Mouse (Mus musculus): ENCODE data around the gene Gm20547.

DNA sequence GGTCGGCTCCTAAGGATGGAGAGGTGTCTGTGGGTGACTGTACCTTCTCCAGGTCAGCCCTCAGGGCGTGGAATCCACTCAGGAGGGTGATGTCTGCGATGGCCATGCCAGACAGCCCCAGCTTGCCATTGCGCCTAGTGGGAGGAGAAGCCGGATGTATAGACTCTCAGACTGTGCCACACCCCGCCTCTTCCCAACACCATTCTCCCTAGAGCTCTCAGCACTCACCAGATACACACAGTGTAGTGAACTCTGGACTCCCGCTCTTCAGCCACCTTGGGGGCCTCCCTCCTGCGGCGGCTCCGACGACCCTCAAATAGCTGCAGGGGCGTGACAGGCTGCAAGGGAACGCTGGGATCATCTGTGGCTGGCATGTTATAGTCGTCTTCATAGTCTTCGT, 70.6 kb downstream of the Gm20547 start:
- no peak for TF ChIP-seq POLR2A (IDR thresholded peaks at IDR 0.05; ENCODE audit: borderline replicate concordance, extremely low read depth, insufficient read depth, insufficient read length, poor library complexity, severe bottlenecking)
- no peak for TF ChIP-seq CTCF (IDR thresholded peaks at IDR 0.05; ENCODE audit: borderline replicate concordance, extremely low read depth, insufficient read depth, insufficient read length)

Data from brain, embryonic 14.5 days (tissue).